Mouse (Mus musculus): ENCODE measurements around the gene Trpm1.

- TF ChIP-seq GATA1 (IDR thresholded peaks at IDR 0.05; ENCODE audit: borderline replicate concordance, low read length) (no peak), FLI1 (IDR thresholded peaks at IDR 0.05; ENCODE audit: low read length) (no peak)
Observed at GRCm38 (mm10) chr7:64150436-64151080, 3.1 kb upstream of the Trpm1 start.
